20 mouse cellular contexts compared by ENCODE assay signal in the genomic region with DNA sequence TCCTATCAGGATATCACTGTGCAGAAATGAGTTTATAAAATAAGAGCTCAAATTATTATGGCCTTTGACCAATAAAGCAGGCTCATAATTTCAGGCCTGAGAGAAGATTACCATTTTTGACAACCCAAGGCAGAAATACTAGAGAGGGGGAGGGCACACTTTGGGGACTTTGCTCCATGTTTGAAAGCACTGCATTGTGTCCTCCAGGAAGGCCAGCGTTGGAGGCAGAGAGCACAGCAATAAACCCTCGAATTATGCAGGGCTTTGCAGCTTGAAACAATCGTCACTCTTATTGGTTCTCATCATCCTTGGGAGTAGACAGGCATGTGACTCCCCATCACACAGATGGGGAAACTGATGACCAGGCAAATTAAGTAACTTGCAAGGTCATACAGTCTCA. TPM values are rescaled to one million over a fixed set of nuclear protein-coding genes. Genes with fewer than 3 reads are reported as not detected.
A peak's percentile ranks its signal among the peaks of the same experiment; 100 is the strongest.
DNase-seq lines count a peak whose midpoint lies in the region; ATAC-seq lines count a peak whose summit lies in the region.
"Had no signal": no experiment of that assay in that cellular context is flagged by ENCODE, and none has a peak within 500 bp of the region (broad histone marks: within the 10 kb centered on the region; RNA-seq: fewer than 3 reads in every experiment).

No protein-coding gene starts in this region.

- H3K27ac ChIP-seq in kidney, embryonic 16.5 days (ENCODE audit: low read length) = no peak overlapping the region
- 0 out of 2 replicates have a peak overlapping the region, but pooled peaks have one; percentile 39 for H3K27ac ChIP-seq in midbrain, embryonic 13.5 days
- no peak overlapping the region for H3K27ac ChIP-seq in midbrain, embryonic 14.5 days (replicated peaks; ENCODE audit: low read depth, low read length)
- no peak overlapping the region for H3K27ac ChIP-seq in intestine, embryonic 15.5 days
- no peak overlapping the region for H3K27ac ChIP-seq in intestine, embryonic 16.5 days (ENCODE audit: low read length)
- H3K27ac ChIP-seq: embryonic facial prominence, embryonic 13.5 days; forebrain, embryonic 13.5 days; heart, embryonic 10.5 days; hindbrain, embryonic 12.5 days had no signal

- H3K4me2 ChIP-seq in kidney, embryonic 16.5 days (replicated peaks; ENCODE audit: low read depth, low read length) = no peak overlapping the region
- no peak overlapping the region for H3K4me2 ChIP-seq in midbrain, embryonic 13.5 days (replicated peaks)
- no peak overlapping the region for H3K4me2 ChIP-seq in midbrain, embryonic 14.5 days (ENCODE audit: low read length)
- no peak overlapping the region for H3K4me2 ChIP-seq in intestine, embryonic 15.5 days (replicated peaks)
- no peak overlapping the region for H3K4me2 ChIP-seq in intestine, embryonic 16.5 days (ENCODE audit: low read depth, low read length)
- H3K4me2 ChIP-seq: embryonic facial prominence, embryonic 13.5 days; forebrain, embryonic 13.5 days; hindbrain, embryonic 12.5 days had no signal

- 40% methylated on average over 3 of the region's 3 CpGs for WGBS in kidney, embryonic 16.5 days
- 56% methylated on average over 3 of the region's 3 CpGs for WGBS in midbrain, embryonic 13.5 days
- 68% methylated on average over 3 of the region's 3 CpGs for WGBS in midbrain, embryonic 14.5 days
- WGBS in intestine, embryonic 15.5 days = 40% methylated on average over 3 of the region's 3 CpGs
- WGBS in intestine, embryonic 16.5 days = 49% methylated on average over 3 of the region's 3 CpGs

- ATAC-seq in kidney, embryonic 16.5 days (ENCODE audit: low FRiP score, low TSS enrichment) = peak; percentile 46; the same call in 1 of the 2 replicates
- no peak for ATAC-seq in midbrain, embryonic 13.5 days
- ATAC-seq in midbrain, embryonic 14.5 days (ENCODE audit: low FRiP score, low TSS enrichment) = no peak
- ATAC-seq in intestine, embryonic 15.5 days = peak; percentile 56; the same call in 1 of the 2 replicates
- ATAC-seq in intestine, embryonic 16.5 days = peak; percentile 55
- ATAC-seq: forebrain, embryonic 13.5 days; hindbrain, embryonic 16.5 days had no signal

- H3K27me3 ChIP-seq in kidney, embryonic 16.5 days (ENCODE audit: insufficient read depth, low read length) = no peaks in the 10 kb centered on the region
- 0 out of 2 replicates have a peak, but pooled peaks cover 3% of the 10 kb centered on the region for H3K27me3 ChIP-seq in midbrain, embryonic 13.5 days
- H3K27me3 ChIP-seq in midbrain, embryonic 14.5 days (ENCODE audit: control insufficient read depth, insufficient read depth, low read length) = no peaks in the 10 kb centered on the region
- H3K27me3 ChIP-seq in intestine, embryonic 15.5 days (replicated peaks) = no peaks in the 10 kb centered on the region
- no peaks in the 10 kb centered on the region for H3K27me3 ChIP-seq in intestine, embryonic 16.5 days (replicated peaks; ENCODE audit: control insufficient read depth, insufficient read depth, low read length)
- H3K27me3 ChIP-seq: hindbrain, embryonic 12.5 days had no signal

- H3K9ac ChIP-seq in kidney, embryonic 16.5 days (replicated peaks; ENCODE audit: low read length) = no peak overlapping the region
- no peak overlapping the region for H3K9ac ChIP-seq in midbrain, embryonic 13.5 days (replicated peaks)
- no peak overlapping the region for H3K9ac ChIP-seq in midbrain, embryonic 14.5 days (replicated peaks; ENCODE audit: low read length)
- no peak overlapping the region for H3K9ac ChIP-seq in intestine, embryonic 15.5 days
- no peak overlapping the region for H3K9ac ChIP-seq in intestine, embryonic 16.5 days (ENCODE audit: low read depth, low read length)
- H3K9ac ChIP-seq: embryonic facial prominence, embryonic 13.5 days; forebrain, embryonic 13.5 days; hindbrain, embryonic 12.5 days had no signal

- H3K4me3 ChIP-seq in kidney, embryonic 16.5 days (ENCODE audit: low read length) = no peak overlapping the region
- no peak overlapping the region for H3K4me3 ChIP-seq in midbrain, embryonic 13.5 days (replicated peaks)
- H3K4me3 ChIP-seq in midbrain, embryonic 14.5 days (replicated peaks; ENCODE audit: low read depth, low read length) = no peak overlapping the region
- H3K4me3 ChIP-seq in intestine, embryonic 15.5 days (replicated peaks) = no peak overlapping the region
- H3K4me3 ChIP-seq in intestine, embryonic 16.5 days (ENCODE audit: low read length) = no peak overlapping the region
- H3K4me3 ChIP-seq: embryonic facial prominence, embryonic 13.5 days; forebrain, embryonic 13.5 days; gastrocnemius, adult 2 months; heart, embryonic 10.5 days; hindbrain, embryonic 12.5 days had no signal

- H3K4me1 ChIP-seq in kidney, embryonic 16.5 days (ENCODE audit: insufficient read depth, low read length) = peaks cover 5% of the 10 kb centered on the region; the same call in 1 of the 2 replicates
- peaks cover 16% of the 10 kb centered on the region for H3K4me1 ChIP-seq in midbrain, embryonic 13.5 days (replicated peaks)
- peaks cover 6% of the 10 kb centered on the region; the same call in 1 of the 2 replicates for H3K4me1 ChIP-seq in midbrain, embryonic 14.5 days (ENCODE audit: control insufficient read depth, insufficient read depth, low read length)
- no peaks in the 10 kb centered on the region for H3K4me1 ChIP-seq in intestine, embryonic 15.5 days (replicated peaks)
- H3K4me1 ChIP-seq in intestine, embryonic 16.5 days (ENCODE audit: control insufficient read depth, insufficient read depth, low read length) = 0 out of 2 replicates have a peak, but pooled peaks cover 3% of the 10 kb centered on the region
- H3K4me1 ChIP-seq: embryonic facial prominence, embryonic 13.5 days; forebrain, embryonic 13.5 days; hindbrain, embryonic 12.5 days had no signal

- no peaks in the 10 kb centered on the region for H3K36me3 ChIP-seq in kidney, embryonic 16.5 days (ENCODE audit: insufficient read depth, low read length)
- H3K36me3 ChIP-seq in midbrain, embryonic 13.5 days = no peaks in the 10 kb centered on the region
- H3K36me3 ChIP-seq in midbrain, embryonic 14.5 days (ENCODE audit: control insufficient read depth, insufficient read depth, low read length) = no peaks in the 10 kb centered on the region
- H3K36me3 ChIP-seq in intestine, embryonic 15.5 days = no peaks in the 10 kb centered on the region
- H3K36me3 ChIP-seq in intestine, embryonic 16.5 days (ENCODE audit: control insufficient read depth, insufficient read depth, low read length) = no peaks in the 10 kb centered on the region
- H3K36me3 ChIP-seq: embryonic facial prominence, embryonic 13.5 days; heart, embryonic 10.5 days; hindbrain, embryonic 12.5 days had no signal

- no peak for DNase-seq in kidney, adult 18-20 months
- no peak for DNase-seq in midbrain, embryonic 14.5 days
- DNase-seq in cerebellum, adult 18-20 months = no peak
- DNase-seq: adrenal gland, adult 8-10 months; cerebellum, adult 11 months; cerebellum, adult 9-11 months; cerebellum, postnatal 36 days; gastrocnemius, adult 2 months; gastrocnemius, postnatal 25 days; heart, postnatal 10 days; heart, postnatal 4 days had no signal

- H3K9me3 ChIP-seq in kidney, embryonic 16.5 days (ENCODE audit: low read length) = no peaks in the 10 kb centered on the region
- no peaks in the 10 kb centered on the region for H3K9me3 ChIP-seq in midbrain, embryonic 13.5 days
- no peaks in the 10 kb centered on the region for H3K9me3 ChIP-seq in midbrain, embryonic 14.5 days (ENCODE audit: control insufficient read depth, low read length)
- no peaks in the 10 kb centered on the region for H3K9me3 ChIP-seq in intestine, embryonic 15.5 days
- no peaks in the 10 kb centered on the region for H3K9me3 ChIP-seq in intestine, embryonic 16.5 days (ENCODE audit: control insufficient read depth, low read length)
- H3K9me3 ChIP-seq: embryonic facial prominence, embryonic 13.5 days; forebrain, embryonic 13.5 days; heart, embryonic 10.5 days; hindbrain, embryonic 12.5 days had no signal

RNA-seq across cellular contexts. Expression of a gene that starts 28.1 kb away (rescaled TPM):
- 7.6 and 7.7 TPM in 2 replicates for polyA plus RNA-seq in kidney, embryonic 16.5 days (2015; fragmentation: Nextera tagmentation; extraction: Ambion mirVana)
- 95.3 and 121 TPM in 2 replicates for polyA plus RNA-seq in midbrain, embryonic 13.5 days (2015; fragmentation: Nextera tagmentation; extraction: Ambion mirVana)
- polyA plus RNA-seq in midbrain, embryonic 14.5 days (2014; fragmentation: Nextera tagmentation; extraction: Ambion mirVana) = 170 and 189 TPM in 2 replicates
- 3.5 and 3.8 TPM in 2 replicates for polyA plus RNA-seq in intestine, embryonic 15.5 days (2015; fragmentation: Nextera tagmentation; extraction: Ambion mirVana)
- 1.7 and 2.6 TPM in 2 replicates for polyA plus RNA-seq in intestine, embryonic 16.5 days (2015; fragmentation: Nextera tagmentation; extraction: Ambion mirVana)

Comparison
In these comparisons a context has a peak if more than half of its experiments do, and no peak if none do; other contexts are left out.
1. ATAC-seq: peak in kidney, embryonic 16.5 days (single experiment), intestine, embryonic 15.5 days (single experiment) and intestine, embryonic 16.5 days (single experiment); none in midbrain, embryonic 13.5 days (single experiment) and midbrain, embryonic 14.5 days (single experiment).
2. RNA of a gene that starts 28.1 kb away (polyA plus RNA-seq): 170 to 189 TPM in midbrain, embryonic 14.5 days and 95.3 to 121 TPM in midbrain, embryonic 13.5 days; 7.6 to 7.7 TPM in kidney, embryonic 16.5 days, 3.5 to 3.8 TPM in intestine, embryonic 15.5 days and 1.7 to 2.6 TPM in intestine, embryonic 16.5 days; every median in the first group is over 10 times any median in the second.